Mouse (Mus musculus) spleen, adult 2 months (tissue): Measurements from ENCODE around the gene 2810004N23Rik.

Source experiments
- CTCF ChIP-seq: fragments of 200-500 bp; IDR thresholded peaks from 2 replicates; pipeline ENCODE4 v1.5.1; 2011; ENCODE audit warnings: mild to moderate bottlenecking, inconsistent platforms; ENCODE audit not compliant: insufficient read depth, insufficient read length, insufficient replicate concordance; ENCODE audit errors: extremely low read depth
- POLR2A ChIP-seq: fragments of 200-500 bp; IDR thresholded peaks from 2 replicates; pipeline ENCODE4 v1.6.1; 2011; ENCODE audit warnings: low read depth, low read length, inconsistent platforms

- TF ChIP-seq CTCF (no peak), POLR2A (no peak)
Measured at GRCm38 (mm10) chr8:124831941-124832340, 31.0 kb downstream of the 2810004N23Rik start.
